Mouse (Mus musculus) lung, postnatal 0 days (tissue): ENCODE measurements around the gene Bcl11b. TPM values are rescaled to one million over a fixed set of nuclear protein-coding genes. Genes with fewer than 3 reads are reported as not detected.

Source experiments
- ATAC-seq: fragments of 200-750 bp; cut with Nextera tagmentation; 2 replicates; pipeline ENCODE4 v1.8.0; 2017; ENCODE audit warnings: moderate library complexity
- DNase-seq: peaks from one replicate; pipeline ENCODE4 v3.0.0-alpha.2; 2016; ENCODE audit warnings: low spot score
- H3K27ac ChIP-seq: fragments of 300-500 bp; sonication (generic); 2 replicates; pipeline ENCODE4 v1.5.1; 2014; ENCODE audit warnings: antibody characterized with exemption, mild to moderate bottlenecking, low read length, mixed read lengths
- H3K27me3 ChIP-seq: fragments of 300-500 bp; sonication (generic); replicated peaks from 2 replicates; pipeline ENCODE4 v1.6.1; 2014; ENCODE audit warnings: low read length, mixed read lengths; ENCODE audit not compliant: insufficient read depth
- H3K36me3 ChIP-seq: fragments of 300-500 bp; sonication (generic); 2 replicates; pipeline ENCODE4 v1.6.1; 2014; ENCODE audit warnings: low read length, mixed read lengths; ENCODE audit not compliant: insufficient read depth
- H3K4me1 ChIP-seq: fragments of 300-500 bp; sonication (generic); 2 replicates; pipeline ENCODE4 v1.6.1; 2014; ENCODE audit warnings: antibody characterized with exemption, low read depth, low read length, mixed read lengths; ENCODE audit not compliant: insufficient read depth
- H3K4me2 ChIP-seq: fragments of 300-500 bp; sonication (generic); replicated peaks from 2 replicates; pipeline ENCODE4 v1.6.1; 2014; ENCODE audit warnings: low read depth, mild to moderate bottlenecking, low read length, moderate library complexity, mixed read lengths
- H3K4me3 ChIP-seq: fragments of 300-500 bp; sonication (generic); 2 replicates; pipeline ENCODE4 v1.5.1; 2014; ENCODE audit warnings: low read depth, low read length
- H3K9ac ChIP-seq: fragments of 300-500 bp; sonication (generic); replicated peaks from 2 replicates; pipeline ENCODE4 v1.6.1; 2014; ENCODE audit warnings: low read depth, mild to moderate bottlenecking
- H3K9me3 ChIP-seq: fragments of 300-500 bp; sonication (generic); 2 replicates; pipeline ENCODE4 v1.6.1; 2016; ENCODE audit warnings: low read length, mixed read lengths
- CTCF ChIP-seq: IDR thresholded peaks from 2 replicates; pipeline ENCODE4 v1.5.1; 2016; ENCODE audit warnings: antibody characterized with exemption, mild to moderate bottlenecking
- EP300 ChIP-seq: IDR thresholded peaks from 2 replicates; pipeline ENCODE4 v1.6.1; 2016; ENCODE audit warnings: antibody characterized with exemption, mild to moderate bottlenecking, control low read depth
- WGBS: fragments of 180-500 bp; shearing (Covaris S2); extraction: QIAGEN DNeasy Blood & Tissue Kit; methylation state at CpG from one replicate; pipeline ENCODE4 v1.1.7; 2014; 5-methylcytosine and 5-hydroxymethylcytosine counted together
- polyA plus RNA-seq: library from polyadenylated mRNA; unstranded; fragments of >200 nt; fragmentation: Nextera tagmentation; extraction: Ambion mirVana; gene quantifications from 2 replicates; pipeline ENCODE4 v1.2.1, GENCODE M21; 2015

Bcl11b gene
- polyA plus RNA-seq, 1 experiment from 2014 or later: 0.44 TPM

GRCm38 (mm10) chr12:107970637-107971036, 32.8 kb downstream of the Bcl11b start:
- H3K4me3 ChIP-seq: no peak overlapping the region
- no peaks in the 10 kb centered on the region for H3K4me1 ChIP-seq

GRCm38 (mm10) chr12:107969841-107970371, 33.5 kb downstream of the Bcl11b start:
- no peaks in the 10 kb centered on the region for H3K27me3 ChIP-seq
- no peak for DNase-seq
- H3K4me3 ChIP-seq: no peak overlapping the region
- TF ChIP-seq EP300 (no peak), CTCF (no peak)
- H3K4me1 ChIP-seq: no peaks in the 10 kb centered on the region
- no peak overlapping the region for H3K9ac ChIP-seq
- H3K4me2 ChIP-seq: no peak overlapping the region
- no peak for ATAC-seq
- H3K36me3 ChIP-seq: no peaks in the 10 kb centered on the region
- 67% methylated on average over 18 of the region's 18 CpGs for WGBS
- no peaks in the 10 kb centered on the region for H3K9me3 ChIP-seq
- no peak overlapping the region for H3K27ac ChIP-seq

More at GRCm38 (mm10) chr12:107970637-107971036, 32.8 kb downstream of the Bcl11b start:
- Histone ChIP-seq H3K9ac (no peak overlapping the region), H3K27ac (no peak overlapping the region), H3K36me3 (no peaks in the 10 kb centered on the region), H3K9me3 (no peaks in the 10 kb centered on the region), H3K27me3 (no peaks in the 10 kb centered on the region), H3K4me2 (no peak overlapping the region)
- no peak for ATAC-seq
- WGBS: 64% methylated on average over 12 of the region's 12 CpGs
- TF ChIP-seq EP300 (no peak), CTCF (no peak)
- no peak for DNase-seq

- TF ChIP-seq CTCF (no peak), EP300 (no peak)
- Histone ChIP-seq H3K36me3 (no peaks in the 10 kb centered on the region), H3K9ac (no peak overlapping the region), H3K4me2 (no peak overlapping the region), H3K27me3 (no peaks in the 10 kb centered on the region), H3K4me1 (no peaks in the 10 kb centered on the region), H3K4me3 (no peak overlapping the region), H3K27ac (no peak overlapping the region), H3K9me3 (no peaks in the 10 kb centered on the region)
- DNase-seq: no peak
- 87% methylated on average over 8 of the region's 8 CpGs for WGBS
- ATAC-seq: no peak
Measured at GRCm38 (mm10) chr12:107969126-107969525, 34.3 kb downstream of the Bcl11b start.

GRCm38 (mm10) chr12:107968331-107968730, 35.1 kb downstream of the Bcl11b start:
- Histone ChIP-seq H3K4me2 (no peak overlapping the region), H3K4me3 (no peak overlapping the region), H3K9me3 (no peaks in the 10 kb centered on the region), H3K4me1 (no peaks in the 10 kb centered on the region), H3K9ac (no peak overlapping the region), H3K27me3 (no peaks in the 10 kb centered on the region), H3K27ac (no peak overlapping the region), H3K36me3 (no peaks in the 10 kb centered on the region)
- TF ChIP-seq EP300: no peak
- WGBS: 81% methylated on average over 3 of the region's 3 CpGs
- no peak for DNase-seq
- no peak for ATAC-seq

GRCm38 (mm10) chr12:107967026-107967425, 36.4 kb downstream of the Bcl11b start:
- no peak overlapping the region for H3K27ac ChIP-seq
- H3K27me3 ChIP-seq: no peaks in the 10 kb centered on the region
- DNase-seq (no peak), ATAC-seq (no peak)
- H3K9me3 ChIP-seq: no peaks in the 10 kb centered on the region
- no peak overlapping the region for H3K9ac ChIP-seq
- no peak overlapping the region for H3K4me3 ChIP-seq
- H3K36me3 ChIP-seq: no peaks in the 10 kb centered on the region
- H3K4me1 ChIP-seq: no peaks in the 10 kb centered on the region
- no peak overlapping the region for H3K4me2 ChIP-seq
- 88% methylated on average over 7 of the region's 7 CpGs for WGBS
- TF ChIP-seq CTCF (no peak), EP300 (no peak)

- no peaks in the 10 kb centered on the region for H3K36me3 ChIP-seq
- 79% methylated on average over 12 of the region's 12 CpGs for WGBS
- H3K9ac ChIP-seq: no peak overlapping the region
- H3K27ac ChIP-seq: no peak overlapping the region
- TF ChIP-seq CTCF (no peak), EP300 (no peak)
- no peaks in the 10 kb centered on the region for H3K27me3 ChIP-seq
- no peak for ATAC-seq
- DNase-seq: no peak
- H3K9me3 ChIP-seq: no peaks in the 10 kb centered on the region
- H3K4me1 ChIP-seq: no peaks in the 10 kb centered on the region
- no peak overlapping the region for H3K4me2 ChIP-seq
- H3K4me3 ChIP-seq: no peak overlapping the region
Measured at GRCm38 (mm10) chr12:107965103-107965502, 38.3 kb downstream of the Bcl11b start.
